Mouse (Mus musculus): ENCODE data around the gene Mob3b. TPM values are rescaled to one million over a fixed set of nuclear protein-coding genes. Genes with fewer than 3 reads are reported as not detected.

Mob3b gene
- polyA plus RNA-seq, 1 experiment from 2014 or later, result 14.7 TPM

- 70% methylated on average over 4 of the region's 4 CpGs for WGBS
- Histone ChIP-seq H3K4me2 (replicated peaks; ENCODE audit: low read depth, low read length) (no peak overlapping the region), H3K27ac (ENCODE audit: low read length) (no peak overlapping the region), H3K36me3 (ENCODE audit: insufficient read depth, low read length) (no peaks in the 10 kb centered on the region), H3K27me3 (ENCODE audit: insufficient read depth, low read length) (no peaks in the 10 kb centered on the region), H3K9me3 (ENCODE audit: low read length) (no peaks in the 10 kb centered on the region), H3K4me3 (ENCODE audit: low read length) (no peak overlapping the region), H3K9ac (replicated peaks; ENCODE audit: low read length) (no peak overlapping the region), H3K4me1 (ENCODE audit: insufficient read depth, low read length) (no peaks in the 10 kb centered on the region)
- ATAC-seq (ENCODE audit: low FRiP score, low TSS enrichment), result no peak
Measured at GRCm38 (mm10) chr4:34901166-34901565, 256.1 kb downstream of the Mob3b start.

DNA sequence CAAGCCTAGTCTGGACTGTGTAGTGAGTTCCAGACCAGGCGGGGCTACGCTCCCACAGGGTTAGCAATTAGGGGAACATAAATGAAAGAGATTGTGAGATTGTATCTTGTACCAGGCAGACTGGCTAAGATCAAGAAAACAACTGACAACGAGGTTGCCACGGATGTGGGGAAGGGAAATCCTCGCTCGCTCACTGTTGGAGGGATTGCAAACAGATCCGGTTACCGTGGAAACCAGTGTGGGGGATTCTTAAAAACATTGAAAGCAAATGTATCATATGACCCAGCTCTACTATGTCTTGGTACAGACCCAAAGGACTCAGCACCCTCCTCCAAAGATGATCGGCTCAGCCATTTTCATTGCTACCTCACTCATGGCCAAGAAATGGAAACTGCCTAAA, 257.1 kb downstream of the Mob3b start:
- Histone ChIP-seq H3K4me2 (replicated peaks; ENCODE audit: low read depth, low read length) (no peak overlapping the region), H3K4me3 (ENCODE audit: low read length) (no peak overlapping the region), H3K9ac (replicated peaks; ENCODE audit: low read length) (no peak overlapping the region), H3K4me1 (ENCODE audit: insufficient read depth, low read length) (no peaks in the 10 kb centered on the region), H3K27ac (ENCODE audit: low read length) (no peak overlapping the region), H3K27me3 (ENCODE audit: insufficient read depth, low read length) (no peaks in the 10 kb centered on the region), H3K36me3 (ENCODE audit: insufficient read depth, low read length) (no peaks in the 10 kb centered on the region), H3K9me3 (ENCODE audit: low read length) (no peaks in the 10 kb centered on the region)
- no peak for ATAC-seq (ENCODE audit: low FRiP score, low TSS enrichment)
- 38% methylated on average over 9 of the region's 9 CpGs for WGBS

DNA sequence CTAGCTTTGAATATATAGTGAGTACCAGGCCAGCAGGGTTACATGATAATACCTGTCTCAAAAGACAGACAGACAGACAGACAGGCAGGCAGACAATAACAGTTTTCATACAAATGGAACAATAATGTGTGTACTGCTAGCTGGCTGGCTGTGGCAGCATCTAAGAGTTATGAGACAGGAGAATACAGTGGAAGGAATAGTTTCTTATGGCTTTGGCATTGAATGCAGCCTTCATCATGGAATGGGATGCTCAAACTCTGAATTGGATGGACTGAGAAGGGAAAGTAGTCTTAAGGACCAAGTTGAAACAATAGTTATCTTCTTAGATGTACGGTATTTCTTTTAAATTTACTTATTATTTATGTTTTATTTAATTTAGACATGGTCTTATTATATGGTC, 258.0 kb downstream of the Mob3b start:
- no peak overlapping the region for H3K9ac ChIP-seq (replicated peaks; ENCODE audit: low read length)
- no peaks in the 10 kb centered on the region for H3K9me3 ChIP-seq (ENCODE audit: low read length)
- H3K4me1 ChIP-seq (ENCODE audit: insufficient read depth, low read length), result no peaks in the 10 kb centered on the region
- ATAC-seq (ENCODE audit: low FRiP score, low TSS enrichment), result no peak
- H3K4me2 ChIP-seq (replicated peaks; ENCODE audit: low read depth, low read length), result no peak overlapping the region
- no peak overlapping the region for H3K4me3 ChIP-seq (ENCODE audit: low read length)
- H3K27ac ChIP-seq (ENCODE audit: low read length), result no peak overlapping the region
- H3K27me3 ChIP-seq (ENCODE audit: insufficient read depth, low read length), result no peaks in the 10 kb centered on the region
- WGBS, result 100% methylated on average over 1 of the region's 1 CpGs
- H3K36me3 ChIP-seq (ENCODE audit: insufficient read depth, low read length), result no peaks in the 10 kb centered on the region

Other genes with a start within 250 kb of the Mob3b start
- 0.27 and 0.30 TPM in 2 replicates for gene Ifnk, start 5.4 kb downstream of the Mob3b start, polyA plus RNA-seq (2015; fragmentation: Nextera tagmentation; extraction: Ambion mirVana)
- 11.1 and 12.5 TPM in 2 replicates for gene C9orf72, start 68.7 kb upstream of the Mob3b start, polyA plus RNA-seq (2015; fragmentation: Nextera tagmentation; extraction: Ambion mirVana)